Mouse (Mus musculus) CH12.LX (cell line): ENCODE measurements around the gene Rtn3.

Source experiments
- CTCF ChIP-seq, 2 experiments: IDR thresholded peaks in 1 of 2; conservative IDR thresholded peaks in 1 of 2; 2 replicates each; pipeline ENCODE4 v1.5.1; 2011 to 2012; ENCODE audit warnings: low read depth in 2 of 2, low read length in 2 of 2, improper control_type of control experiment in 1 of 2, inconsistent platforms in 1 of 2, mild to moderate bottlenecking in 1 of 2, moderate library complexity in 1 of 2
- ETS1 ChIP-seq: conservative IDR thresholded peaks from 2 replicates; pipeline ENCODE4 v1.6.1; 2012; ENCODE audit warnings: low read depth, mild to moderate bottlenecking, inconsistent platforms, low read length, improper control_type of control experiment, moderate library complexity
- PAX5 ChIP-seq: IDR thresholded peaks from 2 replicates; pipeline ENCODE4 v1.6.1; 2012; ENCODE audit warnings: low read length, inconsistent platforms, mixed read lengths
- POLR2A ChIP-seq: IDR thresholded peaks from 2 replicates; pipeline ENCODE4 v1.6.1; 2011; ENCODE audit warnings: low read depth, mild to moderate bottlenecking, improper control_type of control experiment, low read length
- POLR2AphosphoS2 ChIP-seq: IDR thresholded peaks from 2 replicates; pipeline ENCODE4 v1.6.1; 2011; ENCODE audit warnings: low read depth, low read length, improper control_type of control experiment
- SMC3 ChIP-seq: IDR thresholded peaks from 2 replicates; pipeline ENCODE4 v1.6.1; 2011; ENCODE audit warnings: low read depth, low read length, improper control_type of control experiment

DNA sequence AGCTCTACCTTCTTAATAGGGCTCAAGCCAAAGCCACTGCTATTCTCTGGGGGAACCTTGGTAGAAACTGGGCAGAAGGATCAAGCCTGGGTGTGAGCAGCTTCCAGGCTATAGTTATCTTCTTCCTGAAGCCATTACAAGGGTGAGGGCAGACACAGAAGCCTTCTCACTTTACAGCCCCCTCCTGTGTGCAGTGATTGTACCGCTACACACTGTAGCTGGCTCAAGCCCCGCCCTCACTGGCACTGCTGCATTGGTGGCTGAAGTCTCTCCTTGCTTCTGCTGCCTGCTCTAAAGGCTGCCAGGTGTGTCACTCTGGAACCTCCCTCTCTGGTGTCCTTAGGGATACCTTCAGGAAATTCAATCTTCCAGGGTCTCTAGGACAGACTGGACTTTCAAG lies 70.7 kb downstream of the Rtn3 start:
- TF ChIP-seq POLR2A (no peak), PAX5 (no peak), SMC3 (no peak), POLR2AphosphoS2 (no peak), CTCF (conservative IDR thresholded peaks at IDR 0.05 in 1 of 2, IDR thresholded peaks at IDR 0.05 in 1 of 2; ENCODE audit: low read depth in 2 of 2, low read length in 2 of 2) (no peak), ETS1 (no peak)
